Mouse (Mus musculus) MEL (cell line): Measurements from ENCODE around the gene Lmod2. TPM values are rescaled to one million over a fixed set of nuclear protein-coding genes. Genes with fewer than 3 reads are reported as not detected.

ENCODE experiments used
- DNase-seq: peaks from one replicate; pipeline ENCODE4 v3.0.0; 2011; ENCODE audit warnings: low read depth, low spot score
- H3K27ac ChIP-seq: 2 replicates; pipeline ENCODE4 v1.5.1; 2012; ENCODE audit warnings: low read depth, mild to moderate bottlenecking, control low read depth, low read length, moderate library complexity; ENCODE audit not compliant: control insufficient read depth
- H3K27me3 ChIP-seq, 2 experiments: fragments of 150-350 bp in 1 of 2; sonication (generic) in 1 of 2; 2 replicates each; pipeline ENCODE4 v1.6.1; 2012; ENCODE audit warnings: low read length in 2 of 2, mild to moderate bottlenecking in 2 of 2, improper control_type of control experiment in 1 of 2, moderate library complexity in 1 of 2; ENCODE audit not compliant: insufficient read depth in 2 of 2, control insufficient read depth in 1 of 2
- H3K36me3 ChIP-seq, 2 experiments: 2 replicates each; pipeline ENCODE4 v1.6.1; 2012 to 2014; ENCODE audit warnings: low read length in 2 of 2, improper control_type of control experiment in 1 of 2, inconsistent platforms in 1 of 2, mild to moderate bottlenecking in 1 of 2; ENCODE audit not compliant: insufficient read depth in 2 of 2, control insufficient read depth in 1 of 2
- H3K4me1 ChIP-seq, 2 experiments: fragments of 150-350 bp in 1 of 2; sonication (generic) in 1 of 2; 2 replicates each; pipeline ENCODE4 v1.6.1; 2012; ENCODE audit warnings: low read length in 2 of 2, improper control_type of control experiment in 1 of 2, mild to moderate bottlenecking in 1 of 2; ENCODE audit not compliant: insufficient read depth in 2 of 2, control insufficient read depth in 1 of 2
- H3K4me3 ChIP-seq, 2 experiments: fragments of 150-350 bp in 1 of 2; sonication (generic) in 1 of 2; 2 replicates each; pipeline ENCODE4 v1.5.1; 2012; ENCODE audit warnings: low read depth in 2 of 2, low read length in 2 of 2, mild to moderate bottlenecking in 2 of 2, moderate library complexity in 2 of 2, control low read depth in 1 of 2, improper control_type of control experiment in 1 of 2; ENCODE audit not compliant: control insufficient read depth in 1 of 2, insufficient read depth in 1 of 2
- H3K79me2 ChIP-seq: 2 replicates; pipeline ENCODE4 v1.6.1; 2012; ENCODE audit warnings: mild to moderate bottlenecking, low read length, moderate library complexity; ENCODE audit not compliant: control insufficient read depth, poor library complexity, insufficient read depth
- H3K9ac ChIP-seq: 2 replicates; pipeline ENCODE4 v1.6.1; 2012; ENCODE audit warnings: low read depth, mild to moderate bottlenecking, control low read depth, low read length, moderate library complexity; ENCODE audit not compliant: control insufficient read depth, poor library complexity, severe bottlenecking
- H3K9me3 ChIP-seq: fragments of 150-350 bp; sonication (generic); replicated peaks from 2 replicates; pipeline ENCODE4 v1.6.1; 2012; ENCODE audit warnings: mild to moderate bottlenecking, low read length, improper control_type of control experiment, moderate library complexity; ENCODE audit not compliant: insufficient read depth
- E2F4 ChIP-seq: IDR thresholded peaks from 2 replicates; pipeline ENCODE4 v1.6.1; 2011; ENCODE audit warnings: low read depth, low read length, improper control_type of control experiment, borderline replicate concordance
- GABPA ChIP-seq: IDR thresholded peaks from 2 replicates; pipeline ENCODE4 v1.6.1; 2012; ENCODE audit warnings: low read depth, mild to moderate bottlenecking, inconsistent platforms, low read length, improper control_type of control experiment, moderate library complexity
- GATA1 ChIP-seq: IDR thresholded peaks from 2 replicates; pipeline ENCODE4 v1.6.1; 2011; ENCODE audit warnings: low read depth, low read length, improper control_type of control experiment
- HCFC1 ChIP-seq: IDR thresholded peaks from 2 replicates; pipeline ENCODE4 v1.6.1; 2012; ENCODE audit warnings: low read depth, mild to moderate bottlenecking, inconsistent platforms, low read length, improper control_type of control experiment, moderate library complexity
- KAT2A ChIP-seq: conservative IDR thresholded peaks from 2 replicates; pipeline ENCODE4 v1.6.1; 2012; ENCODE audit warnings: low read depth, low read length, improper control_type of control experiment, inconsistent platforms
- MAX ChIP-seq: IDR thresholded peaks from 2 replicates; pipeline ENCODE4 v1.6.1; 2011; ENCODE audit warnings: low read length, improper control_type of control experiment
- NELFE ChIP-seq: IDR thresholded peaks from 2 replicates; pipeline ENCODE4 v1.6.1; 2011; ENCODE audit warnings: low read depth, low read length, improper control_type of control experiment
- NRF1 ChIP-seq: IDR thresholded peaks from 2 replicates; pipeline ENCODE4 v1.6.1; 2014; ENCODE audit warnings: low read depth, mild to moderate bottlenecking, inconsistent platforms, low read length, improper control_type of control experiment, moderate library complexity; ENCODE audit not compliant: poor library complexity, insufficient read depth, severe bottlenecking
- TBP ChIP-seq: IDR thresholded peaks from 2 replicates; pipeline ENCODE4 v1.8.0; 2011; ENCODE audit warnings: low read depth, low read length, improper control_type of control experiment
- UBTF ChIP-seq: IDR thresholded peaks from 2 replicates; pipeline ENCODE4 v1.6.1; 2012; ENCODE audit warnings: low read depth, mild to moderate bottlenecking, inconsistent platforms, low read length, improper control_type of control experiment, moderate library complexity, borderline replicate concordance; ENCODE audit not compliant: insufficient read depth
- USF1 ChIP-seq: IDR thresholded peaks from 2 replicates; pipeline ENCODE4 v1.6.1; 2014; ENCODE audit warnings: low read depth, mild to moderate bottlenecking, inconsistent platforms, low read length, improper control_type of control experiment, moderate library complexity
- ZMIZ1 ChIP-seq: IDR thresholded peaks from 2 replicates; pipeline ENCODE4 v1.6.1; 2012; ENCODE audit warnings: low read depth, mild to moderate bottlenecking, inconsistent platforms, low read length, improper control_type of control experiment, moderate library complexity
- ZNF384 ChIP-seq: IDR thresholded peaks from 2 replicates; pipeline ENCODE4 v1.6.1; 2012; ENCODE audit warnings: low read depth, mild to moderate bottlenecking, inconsistent platforms, low read length, improper control_type of control experiment
- polyA plus RNA-seq, 2 experiments: library from polyadenylated mRNA; stranded (reverse) in 1 of 2; unstranded in 1 of 2; fragments of >175 nt in 1 of 2; fragments of >200 nt in 1 of 2; gene quantifications; 2 replicates each; pipeline versions ENCODE4 v1.2.1 to v1.2.4; 2012; ENCODE audit warnings: low replicate concordance in 2 of 2, low read depth in 1 of 2; ENCODE audit not compliant: insufficient read length in 2 of 2, insufficient read depth in 1 of 2, missing spikeins in 1 of 2
- total RNA-seq: library from RNA; depleted of rRNA; stranded (reverse); fragments of 300-350 nt; gene quantifications from 2 replicates; pipeline ENCODE4 v1.2.3, GENCODE M21; 2012

Lmod2 gene
- total and polyA plus RNA-seq, 3 experiments: not detected

- no peaks in the 10 kb centered on the region for H3K9me3 ChIP-seq
- DNase-seq: no peak
- no peak overlapping the region for H3K9ac ChIP-seq
- no peaks in the 10 kb centered on the region for H3K79me2 ChIP-seq
- H3K4me3 ChIP-seq: no peak overlapping the region
- H3K27me3 ChIP-seq: no peaks in the 10 kb centered on the region; a peak in 2 of 4 replicates
- TF ChIP-seq NELFE (no peak), NRF1 (no peak), KAT2A (no peak), UBTF (no peak), MAX (no peak), ZMIZ1 (no peak), GABPA (no peak)
- H3K4me1 ChIP-seq: no peaks in the 10 kb centered on the region
- H3K27ac ChIP-seq: no peak overlapping the region
- no peaks in the 10 kb centered on the region for H3K36me3 ChIP-seq
Measured at GRCm38 (mm10) chr6:24583456-24583855, 14.1 kb upstream of the Lmod2 start.

- Histone ChIP-seq H3K4me1 (no peaks in the 10 kb centered on the region), H3K36me3 (no peaks in the 10 kb centered on the region), H3K79me2 (no peaks in the 10 kb centered on the region), H3K27me3 (no peaks in the 10 kb centered on the region; a peak in 2 of 4 replicates), H3K27ac (no peak overlapping the region), H3K9me3 (no peaks in the 10 kb centered on the region), H3K9ac (no peak overlapping the region), H3K4me3 (no peak overlapping the region)
- TF ChIP-seq GATA1 (no peak), GABPA (no peak), HCFC1 (no peak), TBP (no peak), E2F4 (no peak), ZNF384 (no peak)
- no peak for DNase-seq
Measured at GRCm38 (mm10) chr6:24585431-24586310, 11.9 kb upstream of the Lmod2 start.

DNA sequence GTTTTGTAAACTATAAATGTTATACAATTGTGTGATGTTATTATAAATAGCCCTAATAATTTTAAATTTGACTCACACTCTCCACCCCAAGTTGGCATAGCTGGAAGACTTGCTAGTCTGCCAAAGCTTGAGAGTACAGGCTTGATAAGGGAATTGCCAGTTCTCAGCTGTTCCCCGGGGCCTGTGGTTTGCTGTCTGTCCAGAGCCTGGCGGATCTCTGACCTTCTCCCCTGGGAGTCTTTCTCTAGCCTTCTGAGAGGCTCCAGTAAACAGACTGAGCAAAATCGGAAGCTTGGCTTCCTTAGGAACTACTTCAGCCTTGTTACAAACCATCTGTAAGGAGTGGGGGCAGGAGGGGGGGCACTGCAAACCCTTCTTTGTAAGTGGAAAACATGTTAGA, 10.7 kb upstream of the Lmod2 start:
- H3K79me2 ChIP-seq: no peaks in the 10 kb centered on the region

More for the DNA sequence above, 10.7 kb upstream of the Lmod2 start:
- no peaks in the 10 kb centered on the region; a peak in 2 of 4 replicates for H3K27me3 ChIP-seq
- H3K4me1 ChIP-seq: no peaks in the 10 kb centered on the region
- no peak for TF ChIP-seq USF1
- TF ChIP-seq MAX: no peak
- DNase-seq: no peak
- H3K4me3 ChIP-seq: no peak overlapping the region
- H3K9ac ChIP-seq: no peak overlapping the region
- no peaks in the 10 kb centered on the region for H3K36me3 ChIP-seq
- H3K27ac ChIP-seq: no peak overlapping the region
- H3K9me3 ChIP-seq: no peaks in the 10 kb centered on the region
